Mouse (Mus musculus): ENCODE data around the gene Izumo1. TPM values are rescaled to one million over a fixed set of nuclear protein-coding genes. Genes with fewer than 3 reads are reported as not detected.
A peak's percentile ranks its signal among the peaks of the same experiment; 100 is the strongest.

Gene Izumo1
- polyA plus RNA-seq, 1 experiment: 0.75 TPM

- H3K36me3 ChIP-seq (ENCODE audit: control insufficient read depth, insufficient read depth, low read length): no peaks in the 10 kb centered on the region
- no peak for TF ChIP-seq POLR2A (IDR thresholded peaks at IDR 0.05; ENCODE audit: control insufficient read depth, extremely low read depth, insufficient read depth, low read length, poor library complexity)
- no peak for TF ChIP-seq CTCF (IDR thresholded peaks at IDR 0.05; ENCODE audit: borderline replicate concordance, control insufficient read depth, extremely low read depth, insufficient read depth, low read length, poor library complexity)
- DNase-seq: no peak
- no peaks in the 10 kb centered on the region for H3K27me3 ChIP-seq (ENCODE audit: control insufficient read depth, insufficient read depth, low read length)
- H3K4me1 ChIP-seq (replicated peaks; ENCODE audit: control insufficient read depth, insufficient read depth, low read length): peaks cover 6% of the 10 kb centered on the region; the same call in 1 of the 2 replicates
- WGBS: 86% methylated on average over 8 of the region's 8 CpGs
- no peak overlapping the region for H3K4me3 ChIP-seq (ENCODE audit: control insufficient read depth, insufficient read depth, low read length)
- H3K27ac ChIP-seq (ENCODE audit: control insufficient read depth, insufficient read depth, low read length): no peak overlapping the region
Measured at GRCm38 (mm10) chr7:45625481-45625880, 3.9 kb downstream of the Izumo1 start.

GRCm38 (mm10) chr7:45626571-45627076 lies 5.0 kb downstream of the Izumo1 start:
- Histone ChIP-seq H3K27ac (ENCODE audit: control insufficient read depth, insufficient read depth, low read length) (no peak overlapping the region), H3K4me3 (ENCODE audit: control insufficient read depth, insufficient read depth, low read length) (no peak overlapping the region), H3K4me1 (replicated peaks; ENCODE audit: control insufficient read depth, insufficient read depth, low read length) (peaks cover 4% of the 10 kb centered on the region; the same call in 1 of the 2 replicates), H3K27me3 (ENCODE audit: control insufficient read depth, insufficient read depth, low read length) (no peaks in the 10 kb centered on the region), H3K36me3 (ENCODE audit: control insufficient read depth, insufficient read depth, low read length) (no peaks in the 10 kb centered on the region)
- WGBS: 95% methylated on average over 7 of the region's 7 CpGs
- TF ChIP-seq POLR2A (IDR thresholded peaks at IDR 0.05; ENCODE audit: control insufficient read depth, extremely low read depth, insufficient read depth, low read length, poor library complexity) (no peak), CTCF (IDR thresholded peaks at IDR 0.05; ENCODE audit: borderline replicate concordance, control insufficient read depth, extremely low read depth, insufficient read depth, low read length, poor library complexity) (no peak)
- no peak for DNase-seq

- Histone ChIP-seq H3K27ac (ENCODE audit: control insufficient read depth, insufficient read depth, low read length) (no peak within 1 kb of the TSS), H3K36me3 (ENCODE audit: control insufficient read depth, insufficient read depth, low read length) (no peaks in the 10 kb centered on the region), H3K4me1 (replicated peaks; ENCODE audit: control insufficient read depth, insufficient read depth, low read length) (peaks cover 4% of the 10 kb centered on the region; the same call in 1 of the 2 replicates), H3K4me3 (ENCODE audit: control insufficient read depth, insufficient read depth, low read length) (peak within 1 kb of the TSS; percentile 41), H3K27me3 (ENCODE audit: control insufficient read depth, insufficient read depth, low read length) (no peaks in the 10 kb centered on the region)
- 74% methylated on average over 9 of the region's 9 CpGs for WGBS
- no peak for DNase-seq
- no peak for TF ChIP-seq POLR2A (IDR thresholded peaks at IDR 0.05; ENCODE audit: control insufficient read depth, extremely low read depth, insufficient read depth, low read length, poor library complexity)
- no peak for TF ChIP-seq CTCF (IDR thresholded peaks at IDR 0.05; ENCODE audit: borderline replicate concordance, control insufficient read depth, extremely low read depth, insufficient read depth, low read length, poor library complexity)
Measured at GRCm38 (mm10) chr7:45627261-45627660, 5.7 kb downstream of the Izumo1 start, which contains the start of gene Rasip1. Gene Rasip1 (plus strand): TSS chr7:45627488.

- DNase-seq: peak; percentile 88
- TF ChIP-seq CTCF (IDR thresholded peaks at IDR 0.05; ENCODE audit: borderline replicate concordance, control insufficient read depth, extremely low read depth, insufficient read depth, low read length, poor library complexity): peak; percentile 99
- TF ChIP-seq POLR2A (IDR thresholded peaks at IDR 0.05; ENCODE audit: control insufficient read depth, extremely low read depth, insufficient read depth, low read length, poor library complexity): 0 out of 2 replicates have a peak, but pooled peaks have one; percentile 28
- H3K36me3 ChIP-seq (ENCODE audit: control insufficient read depth, insufficient read depth, low read length): no peaks in the 10 kb centered on the region
- peak overlapping the region; percentile 41 for H3K4me3 ChIP-seq (ENCODE audit: control insufficient read depth, insufficient read depth, low read length)
- WGBS: 2% methylated on average over 105 of the region's 105 CpGs
- peaks cover 4% of the 10 kb centered on the region; the same call in 1 of the 2 replicates for H3K4me1 ChIP-seq (replicated peaks; ENCODE audit: control insufficient read depth, insufficient read depth, low read length)
- no peaks in the 10 kb centered on the region for H3K27me3 ChIP-seq (ENCODE audit: control insufficient read depth, insufficient read depth, low read length)
- no peak overlapping the region for H3K27ac ChIP-seq (ENCODE audit: control insufficient read depth, insufficient read depth, low read length)
Measured at GRCm38 (mm10) chr7:45628364-45629294, 7.0 kb downstream of the Izumo1 start.

GRCm38 (mm10) chr7:45630064-45630907 lies 8.7 kb downstream of the Izumo1 start:
- Histone ChIP-seq H3K4me3 (ENCODE audit: control insufficient read depth, insufficient read depth, low read length) (no peak overlapping the region), H3K27me3 (ENCODE audit: control insufficient read depth, insufficient read depth, low read length) (no peaks in the 10 kb centered on the region), H3K36me3 (ENCODE audit: control insufficient read depth, insufficient read depth, low read length) (no peaks in the 10 kb centered on the region), H3K4me1 (replicated peaks; ENCODE audit: control insufficient read depth, insufficient read depth, low read length) (peaks cover 4% of the 10 kb centered on the region; the same call in 1 of the 2 replicates), H3K27ac (ENCODE audit: control insufficient read depth, insufficient read depth, low read length) (no peak overlapping the region)
- TF ChIP-seq CTCF (IDR thresholded peaks at IDR 0.05; ENCODE audit: borderline replicate concordance, control insufficient read depth, extremely low read depth, insufficient read depth, low read length, poor library complexity): no peak
- no peak for TF ChIP-seq POLR2A (IDR thresholded peaks at IDR 0.05; ENCODE audit: control insufficient read depth, extremely low read depth, insufficient read depth, low read length, poor library complexity)
- no peak for DNase-seq
- WGBS: 94% methylated on average over 23 of the region's 23 CpGs

GRCm38 (mm10) chr7:45632499-45632898 lies 10.9 kb downstream of the Izumo1 start:
- Histone ChIP-seq H3K4me1 (replicated peaks; ENCODE audit: control insufficient read depth, insufficient read depth, low read length) (peaks cover 4% of the 10 kb centered on the region), H3K4me3 (ENCODE audit: control insufficient read depth, insufficient read depth, low read length) (no peak overlapping the region), H3K36me3 (ENCODE audit: control insufficient read depth, insufficient read depth, low read length) (no peaks in the 10 kb centered on the region), H3K27me3 (ENCODE audit: control insufficient read depth, insufficient read depth, low read length) (no peaks in the 10 kb centered on the region), H3K27ac (ENCODE audit: control insufficient read depth, insufficient read depth, low read length) (no peak overlapping the region)
- DNase-seq: no peak
- WGBS: 78% methylated on average over 35 of the region's 35 CpGs
- TF ChIP-seq POLR2A (IDR thresholded peaks at IDR 0.05; ENCODE audit: control insufficient read depth, extremely low read depth, insufficient read depth, low read length, poor library complexity) (no peak), CTCF (IDR thresholded peaks at IDR 0.05; ENCODE audit: borderline replicate concordance, control insufficient read depth, extremely low read depth, insufficient read depth, low read length, poor library complexity) (no peak)

Measured in thymus, adult 2 months (tissue).